Mouse (Mus musculus) urinary bladder, postnatal 4 days (tissue): ENCODE results near the gene Rpain.

ENCODE experiments used
- DNase-seq, 2 experiments: peaks; one replicate each; pipeline ENCODE4 v3.0.0; 2021 to 2022; ENCODE audit warnings: low spot score in 2 of 2

The Rpain gene

GRCm38 (mm10) chr11:70969821-70970559 is at the start of gene Rpain, which contains the start of gene Nup88:
Rpain (plus strand) TSS chr11:70970213.
Nup88 (minus strand) TSS chr11:70969973.
- DNase-seq = peak; percentile 88 to 89

- DNase-seq = no peak
Observed at GRCm38 (mm10) chr11:70931461-70931860, 38.6 kb upstream of the Rpain start.

GRCm38 (mm10) chr11:70935316-70935715 is 34.7 kb upstream of the Rpain start:
- no peak for DNase-seq

- DNase-seq = no peak
Observed at GRCm38 (mm10) chr11:70942596-70942995, 27.4 kb upstream of the Rpain start.

GRCm38 (mm10) chr11:70943651-70944050 is 26.4 kb upstream of the Rpain start:
- no peak for DNase-seq

- DNase-seq = no peak
Observed at GRCm38 (mm10) chr11:70944935-70945817, 24.8 kb upstream of the Rpain start.

GRCm38 (mm10) chr11:70954711-70955110 is 15.3 kb upstream of the Rpain start:
- DNase-seq = no peak

- no peak for DNase-seq
Observed at GRCm38 (mm10) chr11:70960786-70961554, 9.0 kb upstream of the Rpain start.

- no peak for DNase-seq
Observed at GRCm38 (mm10) chr11:70964222-70964907, 5.6 kb upstream of the Rpain start.

- peak in 1 of 2 experiments; percentile 62 for DNase-seq
Observed at GRCm38 (mm10) chr11:70969271-70969794, 680 bp upstream of the Rpain start.

- DNase-seq = no peak
Observed at GRCm38 (mm10) chr11:70970560-70971540, 837 bp downstream of the Rpain start.

GRCm38 (mm10) chr11:70972586-70972985 is 2.6 kb downstream of the Rpain start:
- DNase-seq = no peak

GRCm38 (mm10) chr11:70973947-70974346 is 3.9 kb downstream of the Rpain start:
- no peak for DNase-seq

GRCm38 (mm10) chr11:70975193-70975592 is 5.2 kb downstream of the Rpain start:
- no peak for DNase-seq

GRCm38 (mm10) chr11:70977293-70977692 is 7.3 kb downstream of the Rpain start:
- no peak for DNase-seq

GRCm38 (mm10) chr11:70980232-70980631 is 10.2 kb downstream of the Rpain start:
- DNase-seq = no peak

- no peak for DNase-seq
Observed at GRCm38 (mm10) chr11:70980751-70981510, 10.9 kb downstream of the Rpain start.

- DNase-seq = no peak
Observed at GRCm38 (mm10) chr11:70982030-70982429, 12.0 kb downstream of the Rpain start.
